In genomic region chr1:39143054-39143453, GRCm38 (mm10) we compare ENCODE assay signal across 25 mouse cellular contexts. TPM values are rescaled to one million over a fixed set of nuclear protein-coding genes. Genes with fewer than 3 reads are reported as not detected.
A peak's percentile ranks its signal among the peaks of the same experiment; 100 is the strongest.
DNase-seq lines count a peak whose midpoint lies in the region; ATAC-seq lines count a peak whose summit lies in the region.
"Had no signal": no experiment of that assay in that cellular context is flagged by ENCODE, and none has a peak within 500 bp of the region (broad histone marks: within the 10 kb centered on the region; RNA-seq: fewer than 3 reads in every experiment).

No protein-coding gene starts in this region.

- WGBS in midbrain, embryonic 11.5 days: 81% methylated on average over 2 of the region's 2 CpGs
- 82% methylated on average over 2 of the region's 2 CpGs for WGBS in midbrain, embryonic 13.5 days

- H3K4me3 ChIP-seq in midbrain, embryonic 11.5 days (ENCODE audit: low read depth, low read length): no peak overlapping the region
- H3K4me3 ChIP-seq in midbrain, embryonic 13.5 days (replicated peaks): no peak overlapping the region
- H3K4me3 ChIP-seq: embryonic facial prominence, embryonic 13.5 days; embryonic facial prominence, embryonic 15.5 days; erythroblast, embryonic 14.5 days; forebrain, embryonic 10.5 days; forebrain, embryonic 12.5 days had no signal

- no peaks in the 10 kb centered on the region for H3K27me3 ChIP-seq in midbrain, embryonic 11.5 days (ENCODE audit: control insufficient read depth, insufficient read depth, low read length)
- no peaks in the 10 kb centered on the region for H3K27me3 ChIP-seq in midbrain, embryonic 13.5 days
- H3K27me3 ChIP-seq: CH12.LX; embryonic facial prominence, embryonic 13.5 days; embryonic facial prominence, embryonic 15.5 days; forebrain, embryonic 12.5 days; Patski had no signal

- no peak overlapping the region for H3K27ac ChIP-seq in midbrain, embryonic 11.5 days (ENCODE audit: low read depth, low read length)
- H3K27ac ChIP-seq in midbrain, embryonic 13.5 days: no peak overlapping the region
- H3K27ac ChIP-seq: embryonic facial prominence, embryonic 13.5 days; embryonic facial prominence, embryonic 15.5 days; forebrain, embryonic 10.5 days; forebrain, embryonic 12.5 days had no signal

- no peaks in the 10 kb centered on the region for H3K4me1 ChIP-seq in midbrain, embryonic 11.5 days (ENCODE audit: control insufficient read depth, insufficient read depth, low read length)
- no peaks in the 10 kb centered on the region for H3K4me1 ChIP-seq in midbrain, embryonic 13.5 days (replicated peaks)
- H3K4me1 ChIP-seq: embryonic facial prominence, embryonic 13.5 days; embryonic facial prominence, embryonic 15.5 days; forebrain, embryonic 10.5 days; forebrain, embryonic 12.5 days had no signal

- H3K9me3 ChIP-seq in midbrain, embryonic 11.5 days (ENCODE audit: control insufficient read depth, low read length): no peaks in the 10 kb centered on the region
- H3K9me3 ChIP-seq in midbrain, embryonic 13.5 days: no peaks in the 10 kb centered on the region
- H3K9me3 ChIP-seq: embryonic facial prominence, embryonic 13.5 days; embryonic facial prominence, embryonic 15.5 days; forebrain, embryonic 10.5 days; forebrain, embryonic 12.5 days; G1E had no signal

- H3K9ac ChIP-seq in midbrain, embryonic 11.5 days (ENCODE audit: low read length): no peak overlapping the region
- H3K9ac ChIP-seq in midbrain, embryonic 13.5 days (replicated peaks): no peak overlapping the region
- H3K9ac ChIP-seq: embryonic facial prominence, embryonic 13.5 days; embryonic facial prominence, embryonic 15.5 days; forebrain, embryonic 12.5 days had no signal

- peak; percentile 78 for ATAC-seq in frontal cortex, adult (ENCODE audit: low TSS enrichment)
- ATAC-seq in midbrain, embryonic 11.5 days (ENCODE audit: low FRiP score): no peak
- no peak for ATAC-seq in midbrain, embryonic 13.5 days
- ATAC-seq: activated CD4-positive, CD25-positive, alpha-beta regulatory T cell, adult 4 months; CD4-positive, CD25-positive, alpha-beta regulatory T cell, adult 4 months; forebrain, embryonic 14.5 days; forebrain, embryonic 16.5 days; Patski had no signal

- no peaks in the 10 kb centered on the region for H3K36me3 ChIP-seq in midbrain, embryonic 11.5 days (ENCODE audit: control insufficient read depth, insufficient read depth, low read length)
- H3K36me3 ChIP-seq in midbrain, embryonic 13.5 days: no peaks in the 10 kb centered on the region
- H3K36me3 ChIP-seq: embryonic facial prominence, embryonic 13.5 days; embryonic facial prominence, embryonic 15.5 days; forebrain, embryonic 10.5 days; forebrain, embryonic 12.5 days; G1E had no signal

- no peak overlapping the region for H3K4me2 ChIP-seq in midbrain, embryonic 11.5 days
- no peak overlapping the region for H3K4me2 ChIP-seq in midbrain, embryonic 13.5 days (replicated peaks)
- H3K4me2 ChIP-seq: embryonic facial prominence, embryonic 13.5 days; embryonic facial prominence, embryonic 15.5 days; forebrain, embryonic 12.5 days had no signal

- no peak for DNase-seq in frontal cortex, postnatal 14 days (ENCODE audit: low spot score in 2 of 2)
- peak; percentile 56 for DNase-seq in midbrain, embryonic 11.5 days (ENCODE audit: low spot score, missing footprints)
- peak; percentile 47 for DNase-seq in brain, adult 2 months (ENCODE audit: low read depth, low spot score)
- DNase-seq: B cell, adult 2 months; cerebellum, adult 11 months; cerebellum, adult 18-20 months; cerebellum, adult 8-10 months; cerebellum, adult 9-11 months; cerebellum, postnatal 14 days; cerebellum, postnatal 36 days; embryo, embryonic 11 days had no signal

RNA-seq across cellular contexts. Expression of gene Npas2, which starts 50.5 kb away (rescaled TPM):
- 0.05 and 0.10 TPM in 2 replicates for polyA plus RNA-seq in midbrain, embryonic 11.5 days (2014; fragmentation: Nextera tagmentation; extraction: Ambion mirVana)
- 0.15 and 0.46 TPM in 2 replicates for polyA plus RNA-seq in midbrain, embryonic 13.5 days (2015; fragmentation: Nextera tagmentation; extraction: Ambion mirVana)
- polyA plus RNA-seq: erythroblast, embryonic 14.5 days; forebrain, embryonic 10.5 days; G1E had no signal

Comparison
In these comparisons a context has a peak if more than half of its experiments do, and no peak if none do; other contexts are left out.
1. DNase-seq: peak in midbrain, embryonic 11.5 days (single experiment) and brain, adult 2 months (single experiment); none in frontal cortex, postnatal 14 days (0 of 2).